Mouse (Mus musculus) spleen, adult 2 months (tissue): ENCODE results near the gene Lpp.

ENCODE experiments used
- CTCF ChIP-seq: fragments of 200-500 bp; IDR thresholded peaks from 2 replicates; pipeline ENCODE4 v1.5.1; 2011; ENCODE audit warnings: mild to moderate bottlenecking, inconsistent platforms; ENCODE audit not compliant: insufficient read depth, insufficient read length, insufficient replicate concordance; ENCODE audit errors: extremely low read depth
- POLR2A ChIP-seq: fragments of 200-500 bp; IDR thresholded peaks from 2 replicates; pipeline ENCODE4 v1.6.1; 2011; ENCODE audit warnings: low read depth, low read length, inconsistent platforms

GRCm38 (mm10) chr16:24653041-24653440, 259.7 kb downstream of the Lpp start:
- TF ChIP-seq POLR2A = no peak
- no peak for TF ChIP-seq CTCF
